Mouse (Mus musculus) heart, postnatal 0 days (tissue): Measurements from ENCODE around the gene Cchcr1.

Experiments used
- CTCF ChIP-seq: IDR thresholded peaks from 2 replicates; pipeline ENCODE4 v1.5.1; 2016; ENCODE audit warnings: antibody characterized with exemption, control low read depth, low read depth
- EP300 ChIP-seq: IDR thresholded peaks from 2 replicates; pipeline ENCODE4 v1.6.1; 2016; ENCODE audit warnings: antibody characterized with exemption, low read depth

DNA sequence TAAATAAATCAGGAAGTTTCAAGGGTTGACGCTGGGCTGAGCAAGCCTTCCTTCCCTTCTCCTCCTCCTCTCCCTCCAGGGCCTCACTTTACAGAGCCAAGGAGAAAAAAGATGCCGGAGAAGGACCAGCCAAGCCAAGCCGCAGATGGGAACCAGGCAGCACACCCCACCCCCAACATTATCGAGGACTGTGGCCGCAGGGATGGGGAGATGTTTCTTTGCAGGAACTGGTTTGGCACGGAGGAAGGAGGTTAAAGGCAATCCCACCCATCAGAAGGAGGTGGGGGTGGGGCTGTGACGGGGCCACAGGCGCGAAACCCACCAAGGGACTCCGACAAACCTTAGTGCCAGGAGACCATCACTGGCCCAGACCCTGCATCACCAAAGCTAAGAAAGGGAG, 30.2 kb upstream of the Cchcr1 start:
- TF ChIP-seq EP300 (no peak), CTCF (no peak)
